Mouse (Mus musculus) spleen, adult 2 months (tissue): Measurements from ENCODE around the gene Kank1. TPM values are rescaled to one million over a fixed set of nuclear protein-coding genes. Genes with fewer than 3 reads are reported as not detected.

Experiments
- DNase-seq, 2 experiments: peaks; one replicate each; pipeline versions ENCODE4 v3.0.0 to v3.0.0-alpha.2; 2012 to 2021; ENCODE audit warnings: low spot score in 2 of 2, low read depth in 1 of 2
- H3K27ac ChIP-seq: fragments of 200-500 bp; 2 replicates; pipeline ENCODE4 v1.5.1; 2012; ENCODE audit warnings: low read length, inconsistent platforms; ENCODE audit not compliant: insufficient read depth
- H3K27me3 ChIP-seq: fragments of 200-500 bp; 2 replicates; pipeline ENCODE4 v1.6.1; 2012; ENCODE audit warnings: mild to moderate bottlenecking, moderate library complexity, low read length, inconsistent platforms; ENCODE audit not compliant: control insufficient read depth, insufficient read depth
- H3K36me3 ChIP-seq: fragments of 200-500 bp; 2 replicates; pipeline ENCODE4 v1.6.1; 2012; ENCODE audit warnings: mild to moderate bottlenecking, low read length, inconsistent platforms; ENCODE audit not compliant: control insufficient read depth, insufficient read depth
- H3K4me1 ChIP-seq: fragments of 200-500 bp; 2 replicates; pipeline ENCODE4 v1.6.1; 2011; ENCODE audit warnings: inconsistent platforms; ENCODE audit not compliant: control insufficient read depth, insufficient read depth, insufficient read length
- H3K4me3 ChIP-seq: fragments of 200-500 bp; 2 replicates; pipeline ENCODE4 v1.5.1; 2011; ENCODE audit warnings: mild to moderate bottlenecking, inconsistent platforms; ENCODE audit not compliant: insufficient read depth, insufficient read length; ENCODE audit errors: extremely low read depth
- CTCF ChIP-seq: fragments of 200-500 bp; IDR thresholded peaks from 2 replicates; pipeline ENCODE4 v1.5.1; 2011; ENCODE audit warnings: mild to moderate bottlenecking, inconsistent platforms; ENCODE audit not compliant: insufficient read depth, insufficient read length, insufficient replicate concordance; ENCODE audit errors: extremely low read depth
- POLR2A ChIP-seq: fragments of 200-500 bp; IDR thresholded peaks from 2 replicates; pipeline ENCODE4 v1.6.1; 2011; ENCODE audit warnings: low read depth, low read length, inconsistent platforms
- WGBS: fragments of 180-500 bp; shearing (Covaris S2); methylation state at CpG from one replicate; pipeline ENCODE4 v1.1.7; 2018; 5-methylcytosine and 5-hydroxymethylcytosine counted together
- polyA plus RNA-seq: library from polyadenylated mRNA; depleted of rRNA; stranded (reverse); fragments of >200 nt; gene quantifications from 2 replicates; pipeline ENCODE4 v1.2.3, GENCODE M21; 2012

The Kank1 gene
- polyA plus RNA-seq, 1 experiment, result 4.9 TPM

- Histone ChIP-seq H3K27me3 (no peaks in the 10 kb centered on the region), H3K36me3 (no peaks in the 10 kb centered on the region), H3K4me1 (no peaks in the 10 kb centered on the region), H3K27ac (no peak overlapping the region), H3K4me3 (no peak overlapping the region)
- TF ChIP-seq CTCF, result no peak
- no peak for TF ChIP-seq POLR2A
- WGBS, result 76% methylated on average over 16 of the region's 16 CpGs
- no peak for DNase-seq
Measured at GRCm38 (mm10) chr19:25386679-25387470, 150.1 kb downstream of the Kank1 start.

- H3K27me3 ChIP-seq, result no peaks in the 10 kb centered on the region
- no peaks in the 10 kb centered on the region for H3K36me3 ChIP-seq
- no peak overlapping the region for H3K4me3 ChIP-seq
- WGBS, result 96% methylated on average over 18 of the region's 18 CpGs
- TF ChIP-seq CTCF, result no peak
- no peak for TF ChIP-seq POLR2A
- H3K4me1 ChIP-seq, result no peaks in the 10 kb centered on the region
- DNase-seq, result no peak
- H3K27ac ChIP-seq, result no peak overlapping the region
Measured at GRCm38 (mm10) chr19:25387902-25388301, 151.1 kb downstream of the Kank1 start.

- TF ChIP-seq CTCF (no peak), POLR2A (no peak)
- WGBS, result 90% methylated on average over 11 of the region's 11 CpGs
- H3K4me1 ChIP-seq, result no peaks in the 10 kb centered on the region
Measured at GRCm38 (mm10) chr19:25392135-25392534, 155.4 kb downstream of the Kank1 start.

GRCm38 (mm10) chr19:25395035-25395434, 158.3 kb downstream of the Kank1 start:
- DNase-seq, result no peak
- Histone ChIP-seq H3K27me3 (no peaks in the 10 kb centered on the region; the same call in 1 of the 2 replicates), H3K36me3 (no peaks in the 10 kb centered on the region), H3K4me3 (no peak overlapping the region), H3K4me1 (no peaks in the 10 kb centered on the region), H3K27ac (no peak overlapping the region)
- 42% methylated on average over 10 of the region's 10 CpGs for WGBS
- TF ChIP-seq CTCF, result no peak
- TF ChIP-seq POLR2A, result no peak

More at GRCm38 (mm10) chr19:25392135-25392534, 155.4 kb downstream of the Kank1 start:
- Histone ChIP-seq H3K36me3 (no peaks in the 10 kb centered on the region), H3K27me3 (no peaks in the 10 kb centered on the region), H3K4me3 (no peak overlapping the region), H3K27ac (no peak overlapping the region)
- DNase-seq, result no peak

GRCm38 (mm10) chr19:25396709-25397266, 160.0 kb downstream of the Kank1 start:
- H3K36me3 ChIP-seq, result no peaks in the 10 kb centered on the region
- H3K4me1 ChIP-seq, result no peaks in the 10 kb centered on the region
- no peak overlapping the region for H3K4me3 ChIP-seq
- no peak overlapping the region for H3K27ac ChIP-seq
- 85% methylated on average over 6 of the region's 6 CpGs for WGBS
- TF ChIP-seq CTCF (no peak), POLR2A (no peak)
- no peak for DNase-seq
- no peaks in the 10 kb centered on the region; the same call in 1 of the 2 replicates for H3K27me3 ChIP-seq

- Histone ChIP-seq H3K4me1 (no peaks in the 10 kb centered on the region), H3K27me3 (no peaks in the 10 kb centered on the region; the same call in 1 of the 2 replicates), H3K36me3 (no peaks in the 10 kb centered on the region), H3K27ac (no peak overlapping the region), H3K4me3 (no peak overlapping the region)
- TF ChIP-seq POLR2A, result no peak
- no peak for TF ChIP-seq CTCF
- WGBS, result 23% methylated on average over 9 of the region's 9 CpGs
- no peak for DNase-seq
Measured at GRCm38 (mm10) chr19:25399511-25400211, 162.9 kb downstream of the Kank1 start.

GRCm38 (mm10) chr19:25400212-25400913, 163.6 kb downstream of the Kank1 start:
- Histone ChIP-seq H3K36me3 (no peaks in the 10 kb centered on the region), H3K4me1 (no peaks in the 10 kb centered on the region), H3K4me3 (no peak overlapping the region), H3K27ac (peak overlapping the region; percentile 36; the same call in 1 of the 2 replicates), H3K27me3 (no peaks in the 10 kb centered on the region; the same call in 1 of the 2 replicates)
- no peak for DNase-seq
- 67% methylated on average over 13 of the region's 13 CpGs for whole genome bisulfite sequencing
- no peak for TF ChIP-seq CTCF
- no peak for TF ChIP-seq POLR2A
